Mouse (Mus musculus) testis, adult 2 months (tissue): Measurements from ENCODE around the gene Ppp1r9a.

ENCODE experiments used
- CTCF ChIP-seq: fragments of 200-500 bp; IDR thresholded peaks from 2 replicates; pipeline ENCODE4 v1.5.1; 2012; ENCODE audit warnings: low read depth, mild to moderate bottlenecking, inconsistent platforms, low read length, moderate library complexity; ENCODE audit not compliant: control insufficient read depth, insufficient read depth, insufficient replicate concordance
- POLR2A ChIP-seq: fragments of 200-500 bp; IDR thresholded peaks from 2 replicates; pipeline ENCODE4 v1.6.1; 2012; ENCODE audit warnings: low read depth, mild to moderate bottlenecking, inconsistent platforms, low read length, moderate library complexity; ENCODE audit not compliant: control insufficient read depth

DNA sequence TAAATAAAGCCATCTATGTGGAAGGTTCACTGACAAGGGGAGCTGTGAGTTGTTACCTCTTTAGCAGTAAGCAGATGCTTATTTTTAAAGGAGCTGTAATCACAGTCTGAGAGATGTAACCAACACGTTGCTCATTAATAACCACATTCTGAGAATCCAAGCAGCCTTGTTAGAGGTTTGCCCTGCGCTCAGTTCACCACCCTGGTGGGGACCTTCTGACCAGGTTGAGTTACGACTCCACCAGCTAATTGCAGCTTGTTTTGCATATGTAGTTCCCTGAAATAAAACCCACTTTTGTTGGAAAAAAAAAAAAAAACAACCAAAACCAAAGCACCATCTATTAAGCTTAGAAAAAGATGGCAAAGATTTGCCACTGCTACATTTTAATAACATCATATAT is 205.8 kb downstream of the Ppp1r9a start:
- TF ChIP-seq POLR2A (no peak), CTCF (no peak)
